Comparison of ENCODE assay signal across 18 mouse cellular contexts in genomic region chr8:124953188-124953587, GRCm38 (mm10). TPM values are rescaled to one million over a fixed set of nuclear protein-coding genes. Genes with fewer than 3 reads are reported as not detected.
DNase-seq lines count a peak whose midpoint lies in the region; ATAC-seq and TF ChIP-seq lines count a peak whose summit lies in the region.
"Had no signal": no experiment of that assay in that cellular context is flagged by ENCODE, and none has a peak within 500 bp of the region (broad histone marks: within the 10 kb centered on the region; RNA-seq: fewer than 3 reads in every experiment).

No protein-coding gene starts in this region.

- H3K27ac ChIP-seq in heart, embryonic 10.5 days: no peak overlapping the region
- H3K27ac ChIP-seq in lung, embryonic 14.5 days (ENCODE audit: low read depth): no peak overlapping the region
- no peak overlapping the region for H3K27ac ChIP-seq in heart, postnatal 0 days (ENCODE audit: low read depth)
- H3K27ac ChIP-seq: embryonic facial prominence, embryonic 12.5 days; hindbrain, embryonic 12.5 days; layer of hippocampus, adult 2 months; lung, embryonic 15.5 days; midbrain, embryonic 15.5 days had no signal

- no peaks in the 10 kb centered on the region for H3K27me3 ChIP-seq in heart, embryonic 10.5 days (ENCODE audit: insufficient read depth, poor library complexity, severe bottlenecking)
- no peaks in the 10 kb centered on the region for H3K27me3 ChIP-seq in lung, embryonic 14.5 days (ENCODE audit: insufficient read depth, low read length)
- no peaks in the 10 kb centered on the region for H3K27me3 ChIP-seq in heart, postnatal 0 days (ENCODE audit: control insufficient read depth, insufficient read depth, low read length)
- no peaks in the 10 kb centered on the region for H3K27me3 ChIP-seq in myocyte (ENCODE audit: control insufficient read depth, insufficient read depth, insufficient read length)
- H3K27me3 ChIP-seq: embryonic facial prominence, embryonic 12.5 days; hindbrain, embryonic 12.5 days; lung, embryonic 15.5 days; midbrain, embryonic 15.5 days had no signal

- no peaks in the 10 kb centered on the region for H3K9me3 ChIP-seq in heart, embryonic 10.5 days
- no peaks in the 10 kb centered on the region for H3K9me3 ChIP-seq in lung, embryonic 14.5 days (ENCODE audit: low read depth, low read length)
- H3K9me3 ChIP-seq in heart, postnatal 0 days (replicated peaks; ENCODE audit: control insufficient read depth, low read length): no peaks in the 10 kb centered on the region
- H3K9me3 ChIP-seq: embryonic facial prominence, embryonic 12.5 days; hindbrain, embryonic 12.5 days; lung, embryonic 15.5 days; megakaryocyte, embryonic 14.5 days; midbrain, embryonic 15.5 days had no signal

- peaks cover 8% of the 10 kb centered on the region for H3K79me2 ChIP-seq in myocyte (ENCODE audit: control insufficient read depth, insufficient read depth)

- WGBS in heart, embryonic 10.5 days: 77% methylated on average over 7 of the region's 7 CpGs
- WGBS in lung, embryonic 14.5 days: 68% methylated on average over 7 of the region's 7 CpGs
- WGBS in heart, postnatal 0 days: 54% methylated on average over 7 of the region's 7 CpGs

- no peak overlapping the region for H3K4me3 ChIP-seq in heart, embryonic 10.5 days
- H3K4me3 ChIP-seq in lung, embryonic 14.5 days (ENCODE audit: low read depth, low read length): no peak overlapping the region
- H3K4me3 ChIP-seq in heart, postnatal 0 days (ENCODE audit: low read depth, low read length): no peak overlapping the region
- no peak overlapping the region for H3K4me3 ChIP-seq in myocyte
- H3K4me3 ChIP-seq: embryonic facial prominence, embryonic 12.5 days; hindbrain, embryonic 12.5 days; layer of hippocampus, adult 2 months; lung, embryonic 15.5 days; megakaryocyte, embryonic 14.5 days; midbrain, embryonic 15.5 days had no signal

- no peak overlapping the region for H3K4me2 ChIP-seq in lung, embryonic 14.5 days
- H3K4me2 ChIP-seq in heart, postnatal 0 days (ENCODE audit: low read depth, low read length): no peak overlapping the region
- peak overlapping the region; percentile 24 for H3K4me2 ChIP-seq in myocyte (ENCODE audit: low read depth)
- H3K4me2 ChIP-seq: embryonic facial prominence, embryonic 12.5 days; hindbrain, embryonic 12.5 days; lung, embryonic 15.5 days; midbrain, embryonic 15.5 days had no signal

- TF ChIP-seq POLR2A in myocyte (IDR thresholded peaks at IDR 0.05; ENCODE audit: insufficient read length, low read depth): no peak

- DNase-seq in heart, adult 11 months: peak; percentile 98
- DNase-seq in heart, embryonic 10.5 days (ENCODE audit: low spot score): no peak
- peak; percentile 37 for DNase-seq in lung, embryonic 14.5 days
- DNase-seq in lung, postnatal 4 days: no peak
- peak; percentile 49 for DNase-seq in heart, postnatal 0 days (ENCODE audit: low spot score)
- no peak for DNase-seq in right cerebral cortex, postnatal 10 days (ENCODE audit: low spot score in 2 of 2)
- DNase-seq: adrenal gland, postnatal 10 days; cerebellum, adult 2 months; left cerebral cortex, postnatal 4 days; right cerebral cortex, adult 18-20 months had no signal

- H3K4me1 ChIP-seq in heart, embryonic 10.5 days: peaks cover 15% of the 10 kb centered on the region
- peaks cover 6% of the 10 kb centered on the region for H3K4me1 ChIP-seq in lung, embryonic 14.5 days (ENCODE audit: insufficient read depth)
- H3K4me1 ChIP-seq in heart, postnatal 0 days (ENCODE audit: control insufficient read depth, insufficient read depth): peaks cover 14% of the 10 kb centered on the region

- TF ChIP-seq EP300 in heart, postnatal 0 days (IDR thresholded peaks at IDR 0.05; ENCODE audit: low read depth): peak; percentile 82

- ATAC-seq in lung, embryonic 14.5 days (ENCODE audit: insufficient read depth): no peak
- ATAC-seq in heart, postnatal 0 days (ENCODE audit: insufficient read depth, low read depth): no peak
- no peak for ATAC-seq in cerebellum, adult (ENCODE audit: insufficient number of reproducible peaks, low FRiP score, low TSS enrichment)
- ATAC-seq: midbrain, embryonic 15.5 days had no signal

- H3K36me3 ChIP-seq in heart, embryonic 10.5 days: no peaks in the 10 kb centered on the region
- H3K36me3 ChIP-seq in lung, embryonic 14.5 days (ENCODE audit: insufficient read depth): no peaks in the 10 kb centered on the region
- no peaks in the 10 kb centered on the region for H3K36me3 ChIP-seq in heart, postnatal 0 days (replicated peaks; ENCODE audit: control insufficient read depth, insufficient read depth, low read length)
- H3K36me3 ChIP-seq in myocyte (ENCODE audit: control insufficient read depth, insufficient read depth): no peaks in the 10 kb centered on the region
- H3K36me3 ChIP-seq: embryonic facial prominence, embryonic 12.5 days; hindbrain, embryonic 12.5 days; lung, embryonic 15.5 days; midbrain, embryonic 15.5 days had no signal

- H3K9ac ChIP-seq in lung, embryonic 14.5 days: no peak overlapping the region
- H3K9ac ChIP-seq in heart, postnatal 0 days (replicated peaks; ENCODE audit: low read depth, low read length): no peak overlapping the region
- H3K9ac ChIP-seq: embryonic facial prominence, embryonic 12.5 days; hindbrain, embryonic 12.5 days; lung, embryonic 15.5 days; midbrain, embryonic 15.5 days had no signal

- TF ChIP-seq CTCF in lung, embryonic 14.5 days (IDR thresholded peaks at IDR 0.05; ENCODE audit: low read depth): no peak
- no peak for TF ChIP-seq CTCF in heart, postnatal 0 days (IDR thresholded peaks at IDR 0.05; ENCODE audit: low read depth)

- H3ac ChIP-seq in myocyte (ENCODE audit: control insufficient read depth, insufficient read length): no peak overlapping the region

TF ChIP-seq in myocyte, 11 proteins besides CTCF, POLR2A, EP300 and RAD21:
- TF ChIP-seq POLR2AphosphoS2 (IDR thresholded peaks at IDR 0.05; ENCODE audit: insufficient read length, low read depth) (no peak), MYOD1 (IDR thresholded peaks at IDR 0.05; ENCODE audit: control insufficient read depth in 1 of 3, insufficient read length in 2 of 3, low read depth in 2 of 3) (peak; percentile 21 to 90 (median 59)), USF1 (IDR thresholded peaks at IDR 0.05; ENCODE audit: low read depth) (no peak), MAX (IDR thresholded peaks at IDR 0.05; ENCODE audit: low read depth) (no peak), REST (IDR thresholded peaks at IDR 0.05; ENCODE audit: insufficient read depth, insufficient read length) (no peak), TCF3 (IDR thresholded peaks at IDR 0.05; ENCODE audit: insufficient read length, low read depth) (no peak), E2F4 (IDR thresholded peaks at IDR 0.05; ENCODE audit: insufficient read depth) (no peak), MYOG (IDR thresholded peaks at IDR 0.05; ENCODE audit: control insufficient read depth in 1 of 3, insufficient read depth in 1 of 3, insufficient read length in 2 of 3, low read depth in 2 of 3) (peak; percentile 22 to 80 (median 33)), TCF12 (IDR thresholded peaks at IDR 0.05; ENCODE audit: insufficient read depth, poor library complexity, severe bottlenecking) (peak; percentile 23), CEBPB (IDR thresholded peaks at IDR 0.05; ENCODE audit: insufficient read depth, poor library complexity, severe bottlenecking) (no peak)

RNA-seq across cellular contexts. Expression of gene Egln1, which starts 4.1 kb away (rescaled TPM):
- 13.2 and 17.0 TPM in 2 replicates for polyA plus RNA-seq in heart, embryonic 10.5 days (2016; fragmentation: Nextera tagmentation; extraction: Ambion mirVana)
- polyA plus RNA-seq in lung, embryonic 14.5 days (2014; fragmentation: Nextera tagmentation; extraction: Ambion mirVana): 14.4 and 16.2 TPM in 2 replicates
- 60.9 and 79.6 TPM in 2 replicates for total RNA-seq in heart, postnatal 0 days (2014; rRNA removed; ENCODE audit: low replicate concordance)
- polyA plus RNA-seq in heart, postnatal 0 days (2015; fragmentation: Nextera tagmentation; extraction: Ambion mirVana): 16.5 and 17.7 TPM in 2 replicates
- polyA plus RNA-seq in myocyte (2012; fragmentation: generic; extraction: Trizol): 35.8 TPM

RNA-seq across cellular contexts. Expression of gene Sprtn, which starts 55.5 kb away (rescaled TPM):
- polyA plus RNA-seq in heart, embryonic 10.5 days (2016; fragmentation: Nextera tagmentation; extraction: Ambion mirVana): 9.5 and 9.7 TPM in 2 replicates
- 9.5 and 10.1 TPM in 2 replicates for polyA plus RNA-seq in lung, embryonic 14.5 days (2014; fragmentation: Nextera tagmentation; extraction: Ambion mirVana)
- total RNA-seq in heart, postnatal 0 days (2014; rRNA removed; ENCODE audit: low replicate concordance): 9.6 and 14.5 TPM in 2 replicates
- polyA plus RNA-seq in heart, postnatal 0 days (2015; fragmentation: Nextera tagmentation; extraction: Ambion mirVana): 5.1 and 6.7 TPM in 2 replicates
- polyA plus RNA-seq in myocyte (2012; fragmentation: generic; extraction: Trizol): 13.3 TPM

RNA-seq across cellular contexts. Expression of gene Exoc8, which starts 55.7 kb away (rescaled TPM):
- polyA plus RNA-seq in heart, embryonic 10.5 days (2016; fragmentation: Nextera tagmentation; extraction: Ambion mirVana): 7.8 and 8.0 TPM in 2 replicates
- 8.9 and 9.8 TPM in 2 replicates for polyA plus RNA-seq in lung, embryonic 14.5 days (2014; fragmentation: Nextera tagmentation; extraction: Ambion mirVana)
- total RNA-seq in heart, postnatal 0 days (2014; rRNA removed; ENCODE audit: low replicate concordance): 9.0 and 16.9 TPM in 2 replicates
- polyA plus RNA-seq in heart, postnatal 0 days (2015; fragmentation: Nextera tagmentation; extraction: Ambion mirVana): 5.0 and 5.3 TPM in 2 replicates
- polyA plus RNA-seq in myocyte (2012; fragmentation: generic; extraction: Trizol): 8.8 TPM

RNA-seq across cellular contexts. Expression of gene Tsnax, which starts 59.6 kb away (rescaled TPM):
- polyA plus RNA-seq in heart, embryonic 10.5 days (2016; fragmentation: Nextera tagmentation; extraction: Ambion mirVana): 106 and 118 TPM in 2 replicates
- polyA plus RNA-seq in lung, embryonic 14.5 days (2014; fragmentation: Nextera tagmentation; extraction: Ambion mirVana): 131 and 133 TPM in 2 replicates
- total RNA-seq in heart, postnatal 0 days (2014; rRNA removed; ENCODE audit: low replicate concordance): 35.7 and 48.3 TPM in 2 replicates
- polyA plus RNA-seq in heart, postnatal 0 days (2015; fragmentation: Nextera tagmentation; extraction: Ambion mirVana): 71.5 and 76.6 TPM in 2 replicates
- 59.9 TPM for polyA plus RNA-seq in myocyte (2012; fragmentation: generic; extraction: Trizol)

Comparison
In these comparisons a context has a peak if more than half of its experiments do, and no peak if none do; other contexts are left out.
1. DNase-seq: peak in heart, adult 11 months (single experiment), lung, embryonic 14.5 days (single experiment) and heart, postnatal 0 days (single experiment); none in heart, embryonic 10.5 days (single experiment), lung, postnatal 4 days (0 of 2) and right cerebral cortex, postnatal 10 days (0 of 2).